Mouse (Mus musculus): ENCODE measurements at regions not wholly inside any gene's neighbourhood (a gene's known extent, or its start where the extent isn't known, plus 50 kb on each side); places are given as distances from the start of the nearest gene placed in this dataset.

DNA sequence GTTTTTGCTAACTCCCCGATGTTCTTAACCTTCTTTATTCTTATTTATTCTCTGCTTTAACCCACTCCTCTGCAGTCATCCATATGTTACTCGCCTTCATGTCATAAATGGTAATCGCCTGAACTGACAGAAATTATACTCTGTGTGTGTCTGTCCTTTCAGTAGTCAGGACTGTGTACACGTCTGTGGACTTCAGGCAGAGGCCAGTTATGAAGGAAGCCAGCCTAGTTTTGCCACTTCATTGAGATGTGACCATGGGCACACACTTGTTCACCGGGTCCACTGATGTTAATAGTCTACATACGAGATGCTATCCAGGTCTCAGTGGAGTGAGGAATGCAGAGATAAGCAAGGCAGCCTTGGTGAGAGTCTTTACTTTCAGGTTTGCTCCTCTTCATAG, 143.0 kb downstream of the Bcl11b start:
- Histone ChIP-seq H3K4me1 (0 out of 2 replicates have a peak, but pooled peaks cover 7% of the 10 kb centered on the region), H3K4me3 (replicated peaks) (no peak overlapping the region), H3K9ac (no peak overlapping the region), H3K27ac (no peak overlapping the region), H3K27me3 (replicated peaks) (no peaks in the 10 kb centered on the region), H3K36me3 (no peaks in the 10 kb centered on the region), H3K9me3 (no peaks in the 10 kb centered on the region), H3K4me2 (no peak overlapping the region)
- ATAC-seq (ENCODE audit: insufficient read depth, low FRiP score, low read depth), result no peak
- 69% methylated on average over 6 of the region's 6 CpGs for WGBS
